ENCODE assay signal across 9 mouse cellular contexts in genomic region chr7:142393191-142393590, GRCm38 (mm10). TPM values are rescaled to one million over a fixed set of nuclear protein-coding genes. Genes with fewer than 3 reads are reported as not detected.
DNase-seq lines count a peak whose midpoint lies in the region; ATAC-seq and TF ChIP-seq lines count a peak whose summit lies in the region.
"Had no signal": no experiment of that assay in that cellular context is flagged by ENCODE, and none has a peak within 500 bp of the region (broad histone marks: within the 10 kb centered on the region; RNA-seq: fewer than 3 reads in every experiment).

No protein-coding gene starts in this region.

- no peak overlapping the region for H3K4me3 ChIP-seq in bone marrow macrophage, adult 2 months (ENCODE audit: insufficient read depth, low read length)
- no peak overlapping the region for H3K4me3 ChIP-seq in midbrain, postnatal 0 days (ENCODE audit: low read depth, low read length)

- H3K4me2 ChIP-seq in midbrain, postnatal 0 days (ENCODE audit: low read depth, low read length, poor library complexity, severe bottlenecking): no peak overlapping the region

- no peaks in the 10 kb centered on the region for H3K9me3 ChIP-seq in midbrain, postnatal 0 days (ENCODE audit: low read length)

- TF ChIP-seq POLR2A in bone marrow macrophage, adult 2 months (IDR thresholded peaks at IDR 0.05; ENCODE audit: borderline replicate concordance, low read depth, low read length): no peak

- no peak for TF ChIP-seq CTCF in bone marrow macrophage, adult 2 months (IDR thresholded peaks at IDR 0.05; ENCODE audit: low read depth, low read length)
- TF ChIP-seq CTCF in midbrain, postnatal 0 days (IDR thresholded peaks at IDR 0.05): no peak

- no peak for ATAC-seq in midbrain, postnatal 0 days (ENCODE audit: low FRiP score)

- DNase-seq in thymus, postnatal 14 days: peak; percentile 34
- DNase-seq in thymus, postnatal 0 days (ENCODE audit: low spot score): no peak
- peak; percentile 95 for DNase-seq in liver
- peak; percentile 29 for DNase-seq in splenic B cell, adult 2 months (ENCODE audit: low read depth, low spot score)
- DNase-seq in layer of hippocampus, adult 9-10 months (ENCODE audit: low spot score): no peak
- DNase-seq in midbrain, postnatal 0 days (ENCODE audit: low spot score): no peak
- DNase-seq in cerebellum, postnatal 10 days: no peak

- H3K27ac ChIP-seq in bone marrow macrophage, adult 2 months (ENCODE audit: insufficient read depth, low read depth, low read length): peak overlapping the region; percentile 98
- H3K27ac ChIP-seq in midbrain, postnatal 0 days (ENCODE audit: low read depth, low read length): no peak overlapping the region

- no peaks in the 10 kb centered on the region for H3K36me3 ChIP-seq in splenic B cell, adult 2 months (ENCODE audit: control insufficient read depth, insufficient read depth, low read length, poor library complexity, severe bottlenecking)
- H3K36me3 ChIP-seq in midbrain, postnatal 0 days (ENCODE audit: insufficient read depth, low read length): no peaks in the 10 kb centered on the region

- 21% methylated on average over 4 of the region's 4 CpGs for WGBS in midbrain, postnatal 0 days

- no peaks in the 10 kb centered on the region for H3K27me3 ChIP-seq in splenic B cell, adult 2 months (ENCODE audit: control insufficient read depth, insufficient read depth, low read length, poor library complexity, severe bottlenecking)
- no peaks in the 10 kb centered on the region for H3K27me3 ChIP-seq in midbrain, postnatal 0 days (ENCODE audit: insufficient read depth, low read length)

- no peak overlapping the region for H3K9ac ChIP-seq in midbrain, postnatal 0 days (replicated peaks; ENCODE audit: low read length, poor library complexity, severe bottlenecking)

- H3K4me1 ChIP-seq in bone marrow macrophage, adult 2 months (ENCODE audit: control insufficient read depth, insufficient read depth, low read length): peaks cover 91% of the 10 kb centered on the region
- H3K4me1 ChIP-seq in midbrain, postnatal 0 days (ENCODE audit: insufficient read depth, low read length): no peaks in the 10 kb centered on the region

RNA-seq across cellular contexts. Expression of gene Ctsd, which starts 5.4 kb away (rescaled TPM):
- polyA plus RNA-seq in thymus, postnatal 0 days (2015; fragmentation: Nextera tagmentation; extraction: Ambion mirVana): 395 and 403 TPM in 2 replicates
- polyA plus RNA-seq in bone marrow macrophage, adult 2 months (2012; ENCODE audit: insufficient read depth, insufficient read length, missing spikeins): 2,800 and 3,060 TPM in 2 replicates
- total RNA-seq in midbrain, postnatal 0 days (2014; rRNA removed): 520 and 652 TPM in 2 replicates
- 320 and 345 TPM in 2 replicates for polyA plus RNA-seq in midbrain, postnatal 0 days (2015; fragmentation: Nextera tagmentation; extraction: Ambion mirVana)

RNA-seq across cellular contexts. Expression of gene Gm49369, which starts 10.7 kb away (rescaled TPM):
- 5.1 TPM in 1 of 2 replicates, not detected in the other for polyA plus RNA-seq in thymus, postnatal 0 days (2015; fragmentation: Nextera tagmentation; extraction: Ambion mirVana)
- 1.1 TPM in 1 of 2 replicates, not detected in the other for polyA plus RNA-seq in bone marrow macrophage, adult 2 months (2012; ENCODE audit: insufficient read depth, insufficient read length, missing spikeins)
- 3.3 TPM in 1 of 2 replicates, not detected in the other for total RNA-seq in midbrain, postnatal 0 days (2014; rRNA removed)
- polyA plus RNA-seq in midbrain, postnatal 0 days (2015; fragmentation: Nextera tagmentation; extraction: Ambion mirVana): not detected in 2 replicates

RNA-seq across cellular contexts. Expression of gene Ifitm10, which starts 19.6 kb away (rescaled TPM):
- 8.5 and 10.6 TPM in 2 replicates for polyA plus RNA-seq in thymus, postnatal 0 days (2015; fragmentation: Nextera tagmentation; extraction: Ambion mirVana)
- polyA plus RNA-seq in bone marrow macrophage, adult 2 months (2012; ENCODE audit: insufficient read depth, insufficient read length, missing spikeins): 0.59 TPM in 1 of 2 replicates, not detected in the other
- 16.4 and 21.8 TPM in 2 replicates for total RNA-seq in midbrain, postnatal 0 days (2014; rRNA removed)
- 20.8 and 23.5 TPM in 2 replicates for polyA plus RNA-seq in midbrain, postnatal 0 days (2015; fragmentation: Nextera tagmentation; extraction: Ambion mirVana)

RNA-seq across cellular contexts. Expression of gene Syt8, which starts 41.5 kb away (rescaled TPM):
- polyA plus RNA-seq in thymus, postnatal 0 days (2015; fragmentation: Nextera tagmentation; extraction: Ambion mirVana): 0.34 and 0.75 TPM in 2 replicates
- 5.6 TPM in 2 replicates for polyA plus RNA-seq in bone marrow macrophage, adult 2 months (2012; ENCODE audit: insufficient read depth, insufficient read length, missing spikeins)
- not detected in 2 replicates for total RNA-seq in midbrain, postnatal 0 days (2014; rRNA removed)
- polyA plus RNA-seq in midbrain, postnatal 0 days (2015; fragmentation: Nextera tagmentation; extraction: Ambion mirVana): not detected in 2 replicates
- polyA plus RNA-seq: neural tube, embryonic 14.5 days had no signal

RNA-seq across cellular contexts. Expression of gene Tnni2, which starts 48.4 kb away (rescaled TPM):
- polyA plus RNA-seq in thymus, postnatal 0 days (2015; fragmentation: Nextera tagmentation; extraction: Ambion mirVana): 14.1 and 14.3 TPM in 2 replicates
- polyA plus RNA-seq in bone marrow macrophage, adult 2 months (2012; ENCODE audit: insufficient read depth, insufficient read length, missing spikeins): 10.2 and 13.8 TPM in 2 replicates
- not detected in 2 replicates for total RNA-seq in midbrain, postnatal 0 days (2014; rRNA removed)
- polyA plus RNA-seq in midbrain, postnatal 0 days (2015; fragmentation: Nextera tagmentation; extraction: Ambion mirVana): 0.46 and 0.56 TPM in 2 replicates

Comparison
In these comparisons a context has a peak if more than half of its experiments do, and no peak if none do; other contexts are left out.
1. DNase-seq: peak in thymus, postnatal 14 days (single experiment), liver (single experiment) and splenic B cell, adult 2 months (single experiment); none in thymus, postnatal 0 days (single experiment), layer of hippocampus, adult 9-10 months (single experiment), midbrain, postnatal 0 days (single experiment) and cerebellum, postnatal 10 days (0 of 2).